Mouse (Mus musculus) G1E (cell line): ENCODE results near the gene Gramd1b. TPM values are rescaled to one million over a fixed set of nuclear protein-coding genes. Genes with fewer than 3 reads are reported as not detected.

Experiments
- ATAC-seq: 2 replicates; pipeline ENCODE4 v1.8.0; 2016; ENCODE audit warnings: mild to moderate bottlenecking; ENCODE audit not compliant: insufficient number of reproducible peaks, poor library complexity, low FRiP score, severe bottlenecking; ENCODE audit errors: extremely low read depth
- DNase-seq: peaks from one replicate; pipeline ENCODE4 v3.0.0; 2012; ENCODE audit warnings: low spot score
- H3K27me3 ChIP-seq: 2 replicates; pipeline ENCODE4 v1.6.1; 2012; ENCODE audit warnings: mild to moderate bottlenecking, low read length, inconsistent platforms; ENCODE audit not compliant: insufficient read depth
- H3K36me3 ChIP-seq: replicated peaks from 2 replicates; pipeline ENCODE3; 2012; ENCODE audit warnings: mild to moderate bottlenecking, inconsistent platforms
- H3K4me1 ChIP-seq: 2 replicates; pipeline ENCODE4 v1.6.1; 2012; ENCODE audit warnings: low read depth, low read length, inconsistent platforms, mixed read lengths; ENCODE audit not compliant: insufficient read depth
- H3K4me3 ChIP-seq: 2 replicates; pipeline ENCODE4 v1.5.1; 2012; ENCODE audit warnings: low read depth, mild to moderate bottlenecking, inconsistent platforms, low read length, moderate library complexity, mixed read lengths
- H3K9me3 ChIP-seq: replicated peaks from 2 replicates; pipeline ENCODE4 v1.6.1; 2012; ENCODE audit warnings: inconsistent platforms
- CTCF ChIP-seq: IDR thresholded peaks from 2 replicates; pipeline ENCODE4 v1.5.1; 2012; ENCODE audit warnings: low read depth, low read length, inconsistent platforms, mixed read lengths
- GATA1 ChIP-seq: IDR thresholded peaks from 2 replicates; pipeline ENCODE4 v1.6.1; 2012; ENCODE audit warnings: borderline replicate concordance, low read length, inconsistent platforms, mixed read lengths
- GATA2 ChIP-seq: IDR thresholded peaks from 2 replicates; pipeline ENCODE4 v1.6.1; 2012; ENCODE audit warnings: low read depth, low read length, inconsistent platforms, borderline replicate concordance
- POLR2AphosphoS5 ChIP-seq: IDR thresholded peaks from 2 replicates; pipeline ENCODE4 v1.6.1; 2012; ENCODE audit warnings: low read depth, low read length, inconsistent platforms; ENCODE audit not compliant: insufficient replicate concordance
- TAL1 ChIP-seq: conservative IDR thresholded peaks from 2 replicates; pipeline ENCODE4 v1.6.1; 2012; ENCODE audit warnings: low read depth, low read length, inconsistent platforms, mixed read lengths
- polyA plus RNA-seq: library from polyadenylated mRNA; stranded (reverse); fragments of >175 nt; gene quantifications from 2 replicates; pipeline ENCODE4 v1.2.3, GENCODE M21; 2012
- total RNA-seq, 2 experiments: library from RNA; stranded (forward) in 1 of 2; stranded (reverse) in 1 of 2; fragments of 200-1000 nt in 1 of 2; fragments of >200 nt in 1 of 2; fragmentation: Nextera tagmentation in 1 of 2; gene quantifications; 2 replicates each; pipeline ENCODE4 v1.2.3; 2014 to 2017

Gramd1b gene
- total and polyA plus RNA-seq, 3 experiments: 1.3 to 2.1 TPM; not detected in 1

DNA sequence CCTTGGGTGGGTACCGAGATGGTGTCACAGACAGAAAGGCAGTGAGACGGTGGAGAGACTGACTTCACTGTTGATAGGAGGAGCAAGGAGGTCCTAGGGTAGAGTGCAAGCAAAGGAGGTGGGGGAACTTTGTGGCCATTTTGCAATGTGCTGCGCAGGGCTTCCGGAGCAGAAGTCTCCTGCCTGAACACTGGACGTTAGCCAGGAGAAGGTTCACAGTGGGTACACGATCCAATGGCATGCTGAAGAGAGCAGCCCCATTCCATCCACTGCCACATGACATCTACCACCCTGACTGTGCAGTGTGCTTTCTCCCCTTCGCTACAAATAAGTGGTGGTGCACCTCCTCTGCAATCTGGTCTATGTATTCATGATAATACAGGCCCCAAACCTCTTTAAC is 258.4 kb downstream of the Gramd1b start:
- TF ChIP-seq GATA1 (no peak), TAL1 (no peak), GATA2 (no peak), POLR2AphosphoS5 (no peak), CTCF (no peak)
- H3K4me3 ChIP-seq: no peak overlapping the region
- DNase-seq: no peak
- peaks cover 2% of the 10 kb centered on the region; the same call in 1 of the 2 replicates for H3K27me3 ChIP-seq
- no peaks in the 10 kb centered on the region for H3K4me1 ChIP-seq
- peaks cover 18% of the 10 kb centered on the region for H3K9me3 ChIP-seq
- ATAC-seq: no peak
- H3K36me3 ChIP-seq: no peaks in the 10 kb centered on the region

DNA sequence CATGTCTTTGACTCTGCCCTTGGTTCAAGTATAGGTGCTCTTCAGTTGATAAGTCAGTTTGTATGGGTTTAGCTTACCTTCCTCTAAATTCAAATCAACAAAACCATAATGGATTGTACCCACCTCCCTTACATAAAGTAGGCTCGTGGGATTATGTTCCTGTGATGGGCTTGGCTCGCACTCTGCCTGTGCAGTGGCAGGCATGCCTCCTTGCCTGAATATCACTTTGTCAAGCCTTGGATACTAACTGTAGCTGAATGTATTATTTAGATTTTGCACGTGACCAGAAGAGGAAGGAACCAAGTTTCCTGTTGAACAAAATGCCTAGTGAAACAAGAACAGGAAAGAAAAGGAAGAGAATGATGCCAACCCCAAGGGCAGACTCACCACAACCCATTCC is 260.1 kb downstream of the Gramd1b start:
- ATAC-seq: no peak
- no peak for TF ChIP-seq POLR2AphosphoS5

DNA sequence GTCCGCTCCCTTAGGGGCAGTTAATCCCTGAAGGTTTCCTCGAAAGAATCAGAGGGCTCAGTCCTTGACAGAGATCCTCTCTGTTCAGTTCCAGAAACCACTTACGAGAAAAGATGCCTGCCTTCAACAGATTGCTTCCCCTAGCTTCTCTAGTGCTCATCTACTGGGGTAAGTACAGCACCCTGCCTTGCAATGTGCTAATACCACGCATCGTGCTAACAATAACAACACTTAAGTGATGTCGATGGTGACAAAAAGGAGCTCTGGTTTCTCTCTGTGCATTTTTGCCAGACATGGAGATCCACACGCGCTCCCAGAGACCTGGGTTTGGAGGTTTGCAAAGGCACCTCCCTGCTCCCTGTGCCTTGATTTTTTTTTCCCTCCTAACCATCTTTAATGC is 261.3 kb downstream of the Gramd1b start:
- no peak overlapping the region for H3K4me3 ChIP-seq
- TF ChIP-seq CTCF: no peak
- no peak for TF ChIP-seq POLR2AphosphoS5
- no peak for TF ChIP-seq GATA2
- TF ChIP-seq TAL1: no peak
- no peak for TF ChIP-seq GATA1

More for the DNA sequence above, 260.1 kb downstream of the Gramd1b start:
- no peaks in the 10 kb centered on the region for H3K36me3 ChIP-seq
- no peak for DNase-seq
- no peaks in the 10 kb centered on the region for H3K4me1 ChIP-seq
- H3K27me3 ChIP-seq: peaks cover 2% of the 10 kb centered on the region; the same call in 1 of the 2 replicates
- no peak overlapping the region for H3K4me3 ChIP-seq
- peaks cover 12% of the 10 kb centered on the region for H3K9me3 ChIP-seq

DNA sequence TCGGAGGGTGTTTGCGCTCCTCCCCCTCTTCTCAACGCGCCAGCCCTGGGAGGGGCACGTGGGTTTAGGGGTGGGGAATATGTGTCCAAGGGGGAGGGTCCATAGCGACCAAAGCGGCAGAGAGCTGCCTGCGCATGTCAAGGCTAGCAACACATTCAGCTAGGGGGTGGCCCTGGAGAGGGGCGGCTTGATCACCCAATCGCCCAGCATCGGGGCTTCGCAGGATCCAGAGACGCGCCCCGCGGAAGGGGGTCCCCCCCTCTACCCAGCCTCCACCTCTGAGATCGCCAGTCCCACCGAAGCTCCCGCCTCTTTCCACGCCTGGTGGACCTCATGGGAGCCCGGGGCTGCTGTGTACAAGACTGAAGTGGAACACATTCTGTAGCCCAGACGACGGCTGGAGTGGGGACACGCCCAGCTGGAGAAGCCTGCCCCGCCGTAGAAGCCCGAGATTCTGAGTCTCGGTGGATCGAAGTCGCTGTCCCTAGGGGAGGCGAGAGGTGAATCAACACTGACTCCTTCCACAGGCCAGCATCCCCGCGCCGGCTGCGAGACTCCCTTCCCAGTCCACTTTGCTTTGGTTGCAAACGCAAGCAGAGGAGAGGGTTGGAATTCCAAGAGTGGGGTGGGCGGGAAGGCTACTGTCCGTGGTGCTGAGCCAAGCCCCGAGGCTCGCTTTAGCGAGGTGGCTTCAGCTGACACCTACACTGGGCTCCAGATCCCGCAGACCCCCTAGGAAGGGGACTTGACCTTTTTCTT is 261.9 kb downstream of the Gramd1b start, which contains the start of gene Scn3b:
Scn3b (plus strand) TSS at position 115 of the 759 bp plus-strand sequence.
- peaks cover 2% of the 10 kb centered on the region; the same call in 1 of the 2 replicates for H3K27me3 ChIP-seq
- no peaks in the 10 kb centered on the region for H3K4me1 ChIP-seq
- ATAC-seq: no peak
- H3K4me3 ChIP-seq: no peak within 1 kb of the TSS
- peaks cover 12% of the 10 kb centered on the region for H3K9me3 ChIP-seq
- TF ChIP-seq CTCF (no peak), GATA1 (no peak), TAL1 (no peak), POLR2AphosphoS5 (no peak), GATA2 (no peak)
- no peak for DNase-seq
- no peaks in the 10 kb centered on the region for H3K36me3 ChIP-seq

More for the DNA sequence above, 261.3 kb downstream of the Gramd1b start:
- peaks cover 2% of the 10 kb centered on the region; the same call in 1 of the 2 replicates for H3K27me3 ChIP-seq
- no peaks in the 10 kb centered on the region for H3K36me3 ChIP-seq
- no peak for ATAC-seq
- no peaks in the 10 kb centered on the region for H3K4me1 ChIP-seq
- H3K9me3 ChIP-seq: peaks cover 12% of the 10 kb centered on the region
- DNase-seq: no peak

- TF ChIP-seq GATA1 (no peak), GATA2 (no peak), CTCF (no peak), POLR2AphosphoS5 (no peak), TAL1 (no peak)
- Histone ChIP-seq H3K36me3 (no peaks in the 10 kb centered on the region), H3K9me3 (peaks cover 12% of the 10 kb centered on the region), H3K4me3 (no peak overlapping the region), H3K4me1 (no peaks in the 10 kb centered on the region), H3K27me3 (peaks cover 2% of the 10 kb centered on the region; the same call in 1 of the 2 replicates)
- ATAC-seq (no peak), DNase-seq (no peak)
These were observed 262.5 kb downstream of the Gramd1b start for GRCm38 (mm10) chr9:40268748-40269102.

DNA sequence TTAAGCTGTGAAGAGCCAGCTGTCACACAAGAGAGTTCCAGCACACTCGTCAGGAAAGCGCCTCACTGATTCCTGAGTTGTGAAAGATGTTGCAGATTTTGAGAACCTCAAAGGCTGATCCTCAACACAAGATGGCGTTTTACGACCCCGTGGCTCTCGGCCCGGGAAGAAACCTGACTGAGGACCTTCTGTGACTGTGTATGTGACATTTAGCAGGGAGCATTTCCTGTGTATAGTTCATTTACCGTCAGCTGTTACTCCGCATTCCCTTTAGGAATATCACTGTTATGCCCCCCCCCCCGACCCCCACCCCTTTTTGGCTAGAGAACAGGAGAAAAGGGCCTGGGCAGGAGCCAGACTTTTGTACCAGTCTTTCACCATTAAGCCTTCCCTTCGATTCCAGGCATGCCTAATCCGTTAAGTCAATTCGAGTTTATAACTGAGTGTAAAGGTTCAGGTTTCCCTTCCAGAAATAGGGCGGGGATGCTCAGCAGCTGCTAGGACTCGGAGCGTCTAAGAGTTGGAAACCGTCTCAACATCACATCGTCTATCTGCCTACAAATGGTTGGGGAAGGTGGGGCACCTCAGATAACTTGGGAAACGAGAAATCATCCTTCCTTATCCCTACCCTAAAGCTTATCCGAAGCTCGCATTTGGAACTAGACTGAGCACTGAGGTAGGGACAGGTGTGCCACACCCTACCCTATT is 263.0 kb downstream of the Gramd1b start:
- DNase-seq (no peak), ATAC-seq (no peak)
- H3K36me3 ChIP-seq: no peaks in the 10 kb centered on the region
- TF ChIP-seq CTCF: no peak
- TF ChIP-seq GATA1: no peak
- no peak for TF ChIP-seq GATA2
- TF ChIP-seq TAL1: no peak
- no peak for TF ChIP-seq POLR2AphosphoS5
- H3K4me1 ChIP-seq: no peaks in the 10 kb centered on the region
- H3K9me3 ChIP-seq: peaks cover 12% of the 10 kb centered on the region
- peaks cover 2% of the 10 kb centered on the region; the same call in 1 of the 2 replicates for H3K27me3 ChIP-seq
- no peak overlapping the region for H3K4me3 ChIP-seq
